Mouse (Mus musculus) activated CD4-positive, CD25-positive, alpha-beta regulatory T cell, adult 4 months (primary cell): ENCODE measurements at regions not wholly inside any gene's neighbourhood (a gene's known extent, or its start where the extent isn't known, plus 50 kb on each side); places are given as distances from the start of the nearest gene placed in this dataset.

Experiments
- ATAC-seq: one replicate; pipeline ENCODE4 v1.8.0; 2017

GRCm38 (mm10) chr10:37270236-37271000 lies 131.7 kb upstream of the Marcks start:
- ATAC-seq = no peak

- no peak for ATAC-seq
These were observed 128.2 kb upstream of the Marcks start for GRCm38 (mm10) chr10:37266909-37267308.

- ATAC-seq = no peak
These were observed 122.2 kb upstream of the Marcks start for GRCm38 (mm10) chr10:37260791-37261488.

- no peak for ATAC-seq
These were observed 120.5 kb upstream of the Marcks start for GRCm38 (mm10) chr10:37259186-37259585.

- ATAC-seq = no peak
These were observed 118.8 kb upstream of the Marcks start for GRCm38 (mm10) chr10:37257544-37257943.

GRCm38 (mm10) chr10:37250934-37251521 lies 112.3 kb upstream of the Marcks start:
- ATAC-seq = no peak

GRCm38 (mm10) chr10:37250157-37250556 lies 111.4 kb upstream of the Marcks start:
- ATAC-seq = no peak

- no peak for ATAC-seq
These were observed 110.8 kb upstream of the Marcks start for GRCm38 (mm10) chr10:37249511-37249910.

- no peak for ATAC-seq
These were observed 108.4 kb upstream of the Marcks start for GRCm38 (mm10) chr10:37247121-37247520.

- ATAC-seq = no peak
These were observed 104.4 kb upstream of the Marcks start for GRCm38 (mm10) chr10:37243136-37243535.

GRCm38 (mm10) chr10:37241821-37242263 lies 103.1 kb upstream of the Marcks start:
- ATAC-seq = no peak

GRCm38 (mm10) chr10:37240634-37241033 lies 101.9 kb upstream of the Marcks start:
- ATAC-seq = no peak

GRCm38 (mm10) chr10:37240201-37240600 lies 101.5 kb upstream of the Marcks start:
- ATAC-seq = no peak

GRCm38 (mm10) chr10:37236001-37236822 lies 97.5 kb upstream of the Marcks start:
- no peak for ATAC-seq

- ATAC-seq = peak; percentile 77
These were observed 93.3 kb upstream of the Marcks start for GRCm38 (mm10) chr10:37231936-37232556.

GRCm38 (mm10) chr10:37231159-37231558 lies 92.4 kb upstream of the Marcks start:
- no peak for ATAC-seq

GRCm38 (mm10) chr10:37227889-37228288 lies 89.2 kb upstream of the Marcks start:
- ATAC-seq = no peak

GRCm38 (mm10) chr10:37221730-37222129 lies 83.0 kb upstream of the Marcks start:
- no peak for ATAC-seq

- no peak for ATAC-seq
These were observed 81.7 kb upstream of the Marcks start for GRCm38 (mm10) chr10:37220434-37220833.

GRCm38 (mm10) chr10:37219936-37220335 lies 81.2 kb upstream of the Marcks start:
- no peak for ATAC-seq

GRCm38 (mm10) chr10:37219381-37219780 lies 80.7 kb upstream of the Marcks start:
- ATAC-seq = no peak

- ATAC-seq = no peak
These were observed 75.9 kb upstream of the Marcks start for GRCm38 (mm10) chr10:37214656-37215055.
